27 mouse cellular contexts compared by ENCODE assay signal in the genomic region with DNA sequence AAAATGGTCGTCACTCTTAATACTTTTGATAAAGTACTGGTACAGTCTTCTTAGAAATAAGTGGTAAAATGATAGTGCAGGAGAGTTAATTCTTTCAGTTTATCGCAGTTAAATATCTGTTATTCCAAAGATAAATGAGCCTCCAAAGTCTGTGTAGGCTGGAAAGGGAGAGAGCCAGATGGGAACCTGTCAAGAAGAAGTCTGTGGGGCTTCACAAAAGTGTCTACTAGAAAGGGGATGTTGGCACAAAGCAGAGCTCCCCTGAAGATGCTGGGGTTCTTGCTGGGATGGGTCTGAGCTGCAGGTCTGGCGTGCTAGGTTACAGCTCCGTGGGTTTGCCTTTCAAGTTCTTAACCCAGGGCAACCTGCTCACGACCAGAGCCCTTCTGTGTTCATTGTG. TPM values are rescaled to one million over a fixed set of nuclear protein-coding genes. Genes with fewer than 3 reads are reported as not detected.
"Had no signal": no experiment of that assay in that cellular context is flagged by ENCODE, and none has a peak within 500 bp of the region (broad histone marks: within the 10 kb centered on the region; RNA-seq: fewer than 3 reads in every experiment).

No protein-coding gene starts in this region.

- H3K4me1 ChIP-seq: hindbrain, embryonic 13.5 days; hindbrain, embryonic 15.5 days; kidney, embryonic 15.5 days; limb, embryonic 13.5 days; limb, embryonic 15.5 days; liver, embryonic 12.5 days had no signal

- H3K9ac ChIP-seq: heart, embryonic 13.5 days; heart, embryonic 15.5 days; hindbrain, embryonic 13.5 days; hindbrain, embryonic 15.5 days; kidney, embryonic 15.5 days; limb, embryonic 13.5 days; limb, embryonic 15.5 days; liver, embryonic 12.5 days; liver, embryonic 14.5 days had no signal

- ATAC-seq: hindbrain, postnatal 0 days; intestine, embryonic 16.5 days; liver, embryonic 12.5 days had no signal

- H3K27ac ChIP-seq: heart, adult 2 months; heart, embryonic 13.5 days; heart, embryonic 15.5 days; hindbrain, embryonic 13.5 days; hindbrain, embryonic 15.5 days; hindbrain, postnatal 0 days; kidney, embryonic 15.5 days; kidney, postnatal 0 days; limb, embryonic 13.5 days; limb, embryonic 15.5 days; liver, embryonic 12.5 days; liver, embryonic 14.5 days had no signal

- H3K4me3 ChIP-seq: heart, adult 2 months; heart, embryonic 13.5 days; heart, embryonic 15.5 days; hindbrain, embryonic 13.5 days; hindbrain, embryonic 15.5 days; kidney, embryonic 15.5 days; limb, embryonic 13.5 days; limb, embryonic 15.5 days; liver, embryonic 12.5 days had no signal

- H3K4me2 ChIP-seq: heart, embryonic 11.5 days; heart, embryonic 13.5 days; heart, embryonic 15.5 days; hindbrain, embryonic 13.5 days; hindbrain, embryonic 15.5 days; kidney, embryonic 15.5 days; limb, embryonic 13.5 days; limb, embryonic 15.5 days; liver, embryonic 12.5 days had no signal

- H3K9me3 ChIP-seq: heart, embryonic 13.5 days; heart, embryonic 15.5 days; hindbrain, embryonic 13.5 days; hindbrain, embryonic 15.5 days; kidney, embryonic 15.5 days; limb, embryonic 13.5 days; limb, embryonic 15.5 days; liver, embryonic 12.5 days had no signal

- H3K27me3 ChIP-seq: heart, embryonic 13.5 days; heart, embryonic 15.5 days; hindbrain, embryonic 13.5 days; hindbrain, embryonic 15.5 days; kidney, embryonic 15.5 days; limb, embryonic 13.5 days; limb, embryonic 15.5 days; liver, embryonic 12.5 days had no signal

- DNase-seq: gastrocnemius, postnatal 10 days; gastrocnemius, postnatal 25 days; heart, adult 11 months; heart, adult 2 months; heart, postnatal 14 days; heart, postnatal 36 days; kidney, adult 11 months; kidney, adult 2 months; kidney, adult 9 months; kidney, postnatal 14 days; kidney, postnatal 36 days; layer of hippocampus, adult 9-11 months; layer of hippocampus, postnatal 36 days had no signal

RNA-seq across cellular contexts. Expression of a gene that starts 57.6 kb away (rescaled TPM):
- total RNA-seq: heart, adult 2 months; heart, postnatal 36 days had no signal

RNA-seq across cellular contexts. Expression of a gene that starts 57.7 kb away (rescaled TPM):
- total RNA-seq: gastrocnemius, adult 18-20 months; gastrocnemius, postnatal 25 days had no signal
